Mouse (Mus musculus) cerebellum, adult 2 months (tissue): ENCODE measurements around the gene Krr1. TPM values are rescaled to one million over a fixed set of nuclear protein-coding genes. Genes with fewer than 3 reads are reported as not detected.
A peak's percentile ranks its signal among the peaks of the same experiment; 100 is the strongest.

Source experiments
- DNase-seq, 2 experiments: peaks; one replicate each; pipeline ENCODE4 v3.0.0; 2021
- H3K27ac ChIP-seq: fragments of 200-500 bp; 2 replicates; pipeline ENCODE4 v1.5.1; 2012; ENCODE audit warnings: low read length, control low read depth, inconsistent platforms; ENCODE audit not compliant: insufficient read depth
- H3K27me3 ChIP-seq: fragments of 200-500 bp; 2 replicates; pipeline ENCODE4 v1.6.1; 2012; ENCODE audit warnings: inconsistent platforms, mild to moderate bottlenecking, low read length, moderate library complexity; ENCODE audit not compliant: control insufficient read depth, insufficient read depth
- H3K4me1 ChIP-seq: fragments of 200-500 bp; 2 replicates; pipeline ENCODE4 v1.6.1; 2011; ENCODE audit warnings: low read length; ENCODE audit not compliant: control insufficient read depth, insufficient read depth
- H3K4me3 ChIP-seq: fragments of 200-500 bp; replicated peaks from 2 replicates; pipeline ENCODE3; 2011; ENCODE audit warnings: mild to moderate bottlenecking, low read depth, low read length, control low read depth; ENCODE audit not compliant: insufficient read depth
- CTCF ChIP-seq: fragments of 200-500 bp; IDR thresholded peaks from 2 replicates; pipeline ENCODE4 v1.5.1; 2011; ENCODE audit warnings: low read depth, mild to moderate bottlenecking, control low read depth, low read length, moderate library complexity, borderline replicate concordance; ENCODE audit not compliant: insufficient read depth
- POLR2A ChIP-seq: fragments of 200-500 bp; IDR thresholded peaks from 2 replicates; pipeline ENCODE4 v1.6.1; 2011; ENCODE audit warnings: low read length, control low read depth, borderline replicate concordance; ENCODE audit not compliant: insufficient read depth
- WGBS: fragments of 180-500 bp; shearing (Covaris S2); methylation state at CpG from one replicate; pipeline ENCODE4 v1.1.7; 2018; 5-methylcytosine and 5-hydroxymethylcytosine counted together
- polyA plus RNA-seq: library from polyadenylated mRNA; depleted of rRNA; stranded (reverse); fragments of >200 nt; gene quantifications from 2 replicates; pipeline ENCODE4 v1.2.3, GENCODE M21; 2012

Gene Krr1
- polyA plus RNA-seq, 1 experiment = 30.3 TPM

- no peaks in the 10 kb centered on the region for H3K4me1 ChIP-seq
- no peak overlapping the region for H3K4me3 ChIP-seq
- H3K27ac ChIP-seq = no peak overlapping the region
- WGBS = 65% methylated on average over 4 of the region's 4 CpGs
- no peak for DNase-seq
- TF ChIP-seq CTCF (no peak), POLR2A (no peak)
- H3K27me3 ChIP-seq = no peaks in the 10 kb centered on the region
These were observed 36.4 kb upstream of the Krr1 start for GRCm38 (mm10) chr10:111936021-111936420.

GRCm38 (mm10) chr10:111936491-111937145, 35.8 kb upstream of the Krr1 start:
- no peaks in the 10 kb centered on the region for H3K4me1 ChIP-seq
- H3K27me3 ChIP-seq = no peaks in the 10 kb centered on the region
- H3K4me3 ChIP-seq = no peak overlapping the region
- peak; percentile 20 to 27 for DNase-seq
- TF ChIP-seq POLR2A (no peak), CTCF (no peak)
- no peak overlapping the region for H3K27ac ChIP-seq
- 15% methylated on average over 13 of the region's 13 CpGs for WGBS

- TF ChIP-seq CTCF (no peak), POLR2A (no peak)
- 63% methylated on average over 5 of the region's 5 CpGs for WGBS
- no peak overlapping the region for H3K27ac ChIP-seq
- H3K27me3 ChIP-seq = no peaks in the 10 kb centered on the region
- no peak for DNase-seq
- H3K4me1 ChIP-seq = no peaks in the 10 kb centered on the region
- no peak overlapping the region for H3K4me3 ChIP-seq
These were observed 35.3 kb upstream of the Krr1 start for GRCm38 (mm10) chr10:111937146-111937534.

DNA sequence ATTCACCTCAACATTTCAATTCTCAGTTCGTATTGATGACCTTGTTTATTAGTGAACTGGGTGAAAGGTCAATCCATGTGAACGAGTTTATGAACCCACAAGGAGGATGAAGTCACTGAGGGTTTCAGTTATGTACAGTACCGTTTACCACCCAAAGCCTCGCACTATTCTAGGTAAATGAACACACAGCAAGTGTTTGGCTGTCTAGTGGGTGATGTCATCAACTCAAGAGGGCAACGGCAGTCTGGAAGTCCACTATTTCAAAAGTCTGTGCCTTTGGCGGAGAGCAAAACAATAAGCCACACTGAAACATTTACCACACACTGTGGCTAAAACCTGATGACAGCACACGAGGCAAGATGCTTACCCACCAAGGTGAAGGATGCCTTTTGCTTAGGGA, 29.4 kb upstream of the Krr1 start:
- no peaks in the 10 kb centered on the region for H3K4me1 ChIP-seq
- no peaks in the 10 kb centered on the region for H3K27me3 ChIP-seq
- TF ChIP-seq POLR2A (no peak), CTCF (no peak)
- no peak for DNase-seq
- 82% methylated on average over 7 of the region's 7 CpGs for WGBS
- no peak overlapping the region for H3K4me3 ChIP-seq
- no peak overlapping the region for H3K27ac ChIP-seq

DNA sequence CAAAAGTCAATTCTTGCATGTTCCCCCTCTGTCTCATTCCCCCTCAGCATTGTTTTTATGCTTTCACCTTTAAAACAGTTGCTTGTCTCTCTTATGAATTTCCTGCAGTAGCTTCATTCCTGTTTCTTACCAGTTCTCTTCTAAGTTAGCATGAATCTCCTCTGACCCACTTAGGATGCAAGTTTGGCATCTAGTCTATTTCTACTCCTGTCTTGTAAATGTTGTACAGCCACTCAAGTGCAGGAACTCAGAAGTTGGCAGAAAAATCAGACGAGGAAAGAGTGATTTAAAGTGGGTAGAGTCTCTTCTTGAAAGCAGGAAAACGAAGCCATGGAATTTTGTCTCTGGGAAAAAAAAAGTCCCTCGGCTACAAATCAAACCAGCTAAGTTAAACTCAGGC, 26.9 kb upstream of the Krr1 start:
- 51% methylated on average over 3 of the region's 3 CpGs for WGBS
- DNase-seq = no peak
- no peak for TF ChIP-seq CTCF
- no peak for TF ChIP-seq POLR2A
- Histone ChIP-seq H3K4me1 (no peaks in the 10 kb centered on the region), H3K27me3 (no peaks in the 10 kb centered on the region), H3K27ac (no peak overlapping the region), H3K4me3 (no peak overlapping the region)

- no peaks in the 10 kb centered on the region for H3K27me3 ChIP-seq
- no peaks in the 10 kb centered on the region for H3K4me1 ChIP-seq
- TF ChIP-seq CTCF (no peak), POLR2A (no peak)
- H3K4me3 ChIP-seq = no peak overlapping the region
- no peak for DNase-seq
- WGBS = 100% methylated on average over 1 of the region's 1 CpGs
- no peak overlapping the region for H3K27ac ChIP-seq
These were observed 24.4 kb upstream of the Krr1 start for GRCm38 (mm10) chr10:111948041-111948440.

DNA sequence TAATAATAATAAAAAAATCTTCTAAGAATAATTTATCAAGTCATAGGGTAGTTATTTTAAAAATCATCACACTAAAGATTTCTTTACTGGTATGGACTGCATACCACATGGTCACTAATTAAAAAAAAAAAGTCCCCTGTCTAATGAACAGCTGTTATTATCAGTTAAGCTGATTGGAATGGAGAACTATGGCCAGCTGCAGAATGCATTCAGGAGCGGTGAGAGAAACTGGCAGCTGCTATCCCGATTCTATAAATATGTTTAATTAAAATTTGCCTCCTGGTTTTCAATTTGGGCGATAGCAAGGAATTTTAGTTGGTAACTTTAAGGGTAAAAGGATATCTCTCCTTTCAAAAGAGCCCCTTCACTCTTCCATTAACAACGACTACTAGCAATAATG, 23.5 kb upstream of the Krr1 start:
- WGBS = 24% methylated on average over 4 of the region's 4 CpGs
- Histone ChIP-seq H3K4me3 (no peak overlapping the region), H3K4me1 (no peaks in the 10 kb centered on the region), H3K27me3 (no peaks in the 10 kb centered on the region), H3K27ac (no peak overlapping the region)
- DNase-seq = no peak
- no peak for TF ChIP-seq CTCF
- no peak for TF ChIP-seq POLR2A

- WGBS = 72% methylated on average over 2 of the region's 2 CpGs
- no peak for TF ChIP-seq POLR2A
- TF ChIP-seq CTCF = no peak
- Histone ChIP-seq H3K27ac (no peak overlapping the region), H3K4me3 (no peak overlapping the region), H3K27me3 (no peaks in the 10 kb centered on the region), H3K4me1 (no peaks in the 10 kb centered on the region)
- no peak for DNase-seq
These were observed 16.6 kb upstream of the Krr1 start for GRCm38 (mm10) chr10:111955836-111956235.
